Mouse (Mus musculus) embryo, embryonic 10 days (tissue): ENCODE measurements at regions not wholly inside any gene's neighbourhood (a gene's known extent, or its start where the extent isn't known, plus 50 kb on each side); places are given as distances from the start of the nearest gene placed in this dataset.

Experiments
- DNase-seq: peaks from one replicate; pipeline ENCODE4 v3.0.0-alpha.2; 2015; ENCODE audit warnings: low spot score

GRCm38 (mm10) chr12:25262461-25262860, 165.5 kb upstream of the Id2 start:
- no peak for DNase-seq

GRCm38 (mm10) chr12:25259123-25259522, 162.2 kb upstream of the Id2 start:
- no peak for DNase-seq

DNA sequence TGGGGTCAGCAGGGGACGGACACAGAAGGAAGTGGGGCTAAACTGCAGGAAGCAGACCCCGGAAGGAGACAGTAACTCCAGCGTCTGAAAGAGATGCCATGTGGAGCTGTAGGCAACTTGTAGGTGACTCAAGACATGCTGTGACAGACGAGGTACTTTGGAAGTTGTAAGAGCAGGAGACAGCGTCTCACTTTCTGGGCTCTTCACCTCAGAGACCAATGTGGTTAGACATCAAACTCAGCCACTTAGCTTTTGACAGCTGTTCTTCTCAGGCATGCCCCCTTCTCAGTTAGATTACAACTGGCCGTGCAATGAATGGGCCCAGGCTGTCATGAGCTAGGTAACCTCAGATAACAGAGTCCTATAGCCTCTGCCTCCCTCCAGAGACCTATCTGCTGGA, 159.3 kb upstream of the Id2 start:
- no peak for DNase-seq

DNA sequence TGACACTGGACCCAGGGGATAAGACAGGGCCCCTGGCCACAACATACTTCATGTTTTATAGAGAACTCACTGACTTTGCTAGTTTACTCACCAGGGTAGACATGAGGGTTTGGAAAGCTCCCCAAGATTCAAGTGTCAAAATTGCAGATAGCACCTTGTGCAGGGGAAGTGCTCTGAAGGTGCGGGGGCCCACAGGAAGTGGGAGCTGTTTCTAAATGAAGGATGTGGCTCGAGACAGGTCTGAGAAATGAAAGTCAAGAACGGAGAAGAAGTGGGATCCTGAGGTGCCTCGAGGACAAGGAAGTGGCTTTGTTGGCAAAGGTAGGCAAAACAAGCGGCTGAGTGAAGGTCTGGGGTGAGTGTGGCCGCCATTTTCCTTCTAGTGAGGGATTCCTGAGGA, 157.8 kb upstream of the Id2 start:
- DNase-seq = no peak

GRCm38 (mm10) chr12:25252776-25253510, 156.0 kb upstream of the Id2 start:
- no peak for DNase-seq

- DNase-seq = no peak
Observed at GRCm38 (mm10) chr12:25251411-25252171, 154.7 kb upstream of the Id2 start.

GRCm38 (mm10) chr12:25250881-25251280, 153.9 kb upstream of the Id2 start:
- no peak for DNase-seq

GRCm38 (mm10) chr12:25248681-25249366, 151.9 kb upstream of the Id2 start:
- no peak for DNase-seq

GRCm38 (mm10) chr12:25246566-25246965, 149.6 kb upstream of the Id2 start:
- no peak for DNase-seq

DNA sequence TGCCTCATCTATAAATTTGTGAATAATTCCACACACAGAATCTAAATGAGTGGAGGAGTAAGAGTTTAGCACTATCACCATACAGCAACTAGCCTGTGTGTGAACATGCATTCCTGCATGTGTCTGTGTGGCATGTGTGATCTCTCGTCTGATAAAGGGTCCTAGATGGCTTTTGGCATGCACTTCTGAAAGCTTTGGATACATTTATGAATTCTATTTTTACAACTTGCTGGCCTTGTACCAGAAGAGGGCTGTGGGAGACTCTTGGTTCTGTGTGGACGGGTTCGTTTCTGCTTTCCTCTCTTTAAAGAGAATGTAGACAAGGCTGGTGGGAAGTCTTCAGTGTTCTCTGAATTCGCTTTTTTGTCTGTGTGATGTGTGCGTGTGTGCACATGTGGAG, 148.7 kb upstream of the Id2 start:
- no peak for DNase-seq

DNA sequence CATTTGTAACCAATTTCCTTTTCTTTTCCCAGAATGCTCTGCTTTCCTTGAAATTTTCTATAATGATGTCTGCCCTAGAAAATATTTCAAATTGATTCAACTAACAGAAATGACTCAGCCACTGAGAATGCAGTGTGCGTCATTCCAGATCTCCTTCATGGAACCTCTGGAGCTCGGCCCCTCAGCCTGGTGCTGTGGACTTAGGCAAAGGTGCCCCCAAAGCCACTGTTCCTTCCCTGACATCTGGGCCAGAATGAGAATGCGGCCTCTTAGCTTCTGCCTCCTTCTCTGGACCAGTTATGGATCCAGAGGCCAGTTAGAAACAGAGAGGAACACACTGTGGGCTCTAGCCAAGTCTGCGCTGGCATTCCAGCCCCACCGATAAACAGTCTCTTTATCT, 148.3 kb upstream of the Id2 start:
- DNase-seq = no peak

DNA sequence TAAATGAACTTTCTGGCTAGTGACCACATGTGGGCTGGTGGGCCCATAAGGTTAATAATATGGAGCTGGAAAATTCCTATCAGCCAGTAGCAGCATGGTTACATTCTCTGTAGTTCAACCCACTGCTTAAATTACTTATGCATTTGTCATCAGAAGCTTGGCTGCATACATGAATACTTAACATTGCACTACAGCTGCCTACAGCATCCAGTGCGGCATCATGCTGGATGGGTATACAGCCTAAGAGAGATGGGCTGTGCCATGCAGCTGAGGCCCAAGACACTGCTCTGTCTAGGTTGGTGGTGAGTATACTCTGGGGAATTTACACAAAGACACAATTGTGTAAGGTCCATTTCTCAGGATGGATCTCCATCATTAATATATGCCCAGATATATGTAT, 147.7 kb upstream of the Id2 start:
- no peak for DNase-seq

DNA sequence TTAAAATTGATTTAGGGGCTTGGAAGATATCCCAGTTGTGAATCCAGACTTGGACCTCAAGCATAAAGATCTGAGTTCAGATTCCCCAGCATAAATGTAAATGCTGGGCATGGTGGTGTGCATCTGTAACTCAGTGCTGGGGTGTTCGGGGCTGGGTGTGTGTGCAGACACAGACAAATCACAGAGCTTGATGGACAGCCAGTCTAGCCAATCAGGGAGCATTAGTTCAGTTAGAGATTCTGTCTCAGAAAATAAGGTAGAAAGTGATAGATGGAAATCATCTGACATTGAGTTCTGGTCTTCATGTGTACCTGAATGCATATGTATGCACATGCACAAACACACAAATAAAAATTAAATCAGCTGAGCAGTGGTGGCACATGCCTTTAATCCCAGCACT, 147.0 kb upstream of the Id2 start:
- DNase-seq = no peak

DNA sequence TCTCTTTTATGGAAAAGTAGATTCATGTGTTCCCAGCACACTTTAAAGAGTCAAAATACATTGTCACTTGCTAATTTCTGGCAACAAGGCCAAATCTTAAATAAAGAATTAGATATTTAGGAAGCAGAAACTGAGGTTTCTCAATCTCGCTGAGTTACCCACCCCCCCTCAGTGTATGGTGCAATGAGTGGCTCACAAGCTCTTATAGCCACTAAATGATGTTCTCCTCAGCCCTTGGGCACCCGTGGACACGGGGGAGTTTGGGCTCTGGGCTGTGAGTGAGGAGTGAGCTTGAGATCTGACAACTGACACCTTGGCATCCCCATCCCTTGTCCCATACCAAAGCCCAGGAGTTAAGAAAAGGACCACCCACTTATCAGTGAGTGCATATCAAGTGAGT, 145.4 kb upstream of the Id2 start:
- DNase-seq = no peak

- no peak for DNase-seq
Observed at GRCm38 (mm10) chr12:25241675-25242074, 144.7 kb upstream of the Id2 start.

GRCm38 (mm10) chr12:25240796-25241195, 143.9 kb upstream of the Id2 start:
- no peak for DNase-seq

DNA sequence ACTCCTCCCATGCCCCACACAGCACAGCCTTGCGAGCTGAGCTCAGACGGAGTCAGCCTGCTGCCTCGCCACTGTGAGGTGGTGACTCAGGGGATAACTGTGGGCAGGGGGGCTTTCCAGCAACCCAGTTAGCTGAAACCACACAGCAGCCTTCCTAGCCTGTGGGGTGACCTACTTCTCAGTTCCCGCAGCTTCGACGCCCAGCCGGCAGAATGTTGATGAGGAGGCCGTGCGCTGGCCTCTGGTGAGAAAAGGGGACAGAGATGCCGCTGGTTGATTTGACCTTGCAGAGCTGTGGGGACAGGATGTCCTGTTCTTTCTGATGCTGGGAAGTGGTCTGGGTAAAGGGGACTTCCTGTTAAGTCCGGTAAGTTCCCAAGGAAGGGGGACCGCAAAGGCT, 143.2 kb upstream of the Id2 start:
- DNase-seq = no peak

- no peak for DNase-seq
Observed at GRCm38 (mm10) chr12:25235071-25235470, 138.1 kb upstream of the Id2 start.

GRCm38 (mm10) chr12:25234636-25235035, 137.7 kb upstream of the Id2 start:
- DNase-seq = no peak

DNA sequence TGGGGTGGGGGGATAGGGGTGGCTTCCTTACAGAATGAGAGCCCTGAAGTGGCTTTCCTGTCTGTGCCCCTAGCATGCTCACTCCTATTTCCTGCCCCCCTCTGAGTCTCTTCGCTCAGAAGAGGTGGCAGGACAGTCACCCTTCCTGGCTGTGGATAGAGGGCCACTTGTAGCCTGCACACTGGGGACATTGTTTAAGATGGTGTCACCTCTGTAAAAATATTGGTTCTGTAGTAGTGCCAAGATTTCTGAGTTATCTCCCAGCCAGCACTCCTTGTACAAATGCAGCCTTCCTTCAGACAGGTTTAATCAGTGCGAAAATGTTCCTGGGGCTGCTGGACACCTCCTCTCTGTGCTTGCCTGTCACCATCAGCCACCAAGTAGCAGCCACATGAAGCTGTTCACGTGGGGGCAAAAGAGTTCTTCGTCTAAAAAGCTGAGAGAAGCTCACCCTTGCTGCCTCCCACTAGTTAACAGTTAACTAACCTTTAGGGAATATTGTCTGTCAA, 136.1 kb upstream of the Id2 start:
- DNase-seq = no peak

DNA sequence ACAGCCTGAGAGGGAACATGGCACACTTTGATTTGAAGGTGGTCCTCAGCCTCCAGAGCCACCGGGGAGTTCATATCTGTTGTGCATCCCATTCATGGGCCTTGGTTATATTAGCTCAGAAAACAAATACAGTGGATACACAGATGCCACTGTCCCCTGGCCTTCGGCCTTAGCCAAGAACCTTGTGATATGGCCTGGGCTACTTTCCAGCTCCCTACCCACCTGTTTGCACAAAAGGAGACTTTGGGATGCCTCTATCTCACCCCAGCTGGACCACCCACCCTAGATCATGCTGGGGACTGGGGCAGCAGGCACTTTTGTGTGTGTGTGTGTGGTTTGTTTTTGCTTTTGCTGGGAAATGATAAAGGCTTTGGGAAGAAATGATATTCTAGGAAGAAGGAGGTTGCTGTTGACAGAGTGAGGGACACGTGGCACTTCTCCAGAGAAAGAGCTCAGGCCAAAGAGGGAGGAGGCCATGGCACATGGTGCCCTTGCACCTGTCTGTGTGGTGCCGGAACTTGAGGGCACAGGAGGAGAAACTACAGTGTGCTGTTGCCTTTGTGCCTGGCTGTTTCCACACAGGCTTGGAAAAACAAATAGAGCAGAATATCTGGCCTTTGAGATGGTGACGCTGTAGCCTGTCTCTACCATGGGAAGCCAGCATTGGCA, 135.6 kb upstream of the Id2 start:
- DNase-seq = no peak

DNA sequence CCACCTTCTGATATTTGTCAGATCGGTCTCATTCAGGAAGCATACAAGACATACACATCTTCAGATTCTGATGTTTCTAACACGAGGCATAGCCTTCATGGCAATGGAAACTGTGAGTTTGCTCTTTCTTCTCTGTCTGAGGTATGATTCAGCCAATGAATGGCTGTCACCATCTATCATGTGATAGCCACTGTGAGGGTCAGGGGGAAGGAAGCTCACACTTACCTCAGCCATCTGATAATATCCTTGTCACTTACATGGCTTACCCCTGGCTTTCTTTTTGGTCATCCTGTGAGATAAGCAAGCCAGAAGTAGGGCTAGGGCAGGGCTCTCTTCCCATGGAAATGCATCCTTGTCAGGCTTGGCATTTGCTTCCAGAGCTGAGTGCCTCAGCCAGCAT, 131.8 kb upstream of the Id2 start:
- no peak for DNase-seq
